Mouse (Mus musculus): Measurements from ENCODE around the gene Ppil2. TPM values are rescaled to one million over a fixed set of nuclear protein-coding genes. Genes with fewer than 3 reads are reported as not detected.

Ppil2 gene
- polyA plus RNA-seq, 1 experiment from 2014 or later = 101 TPM

- DNase-seq (ENCODE audit: low spot score) = no peak
- TF ChIP-seq CTCF (IDR thresholded peaks at IDR 0.05; ENCODE audit: low read depth) = no peak
- WGBS = 92% methylated on average over 6 of the region's 6 CpGs
- no peaks in the 10 kb centered on the region for H3K4me1 ChIP-seq (replicated peaks; ENCODE audit: insufficient read depth, low read length)
- no peak overlapping the region for H3K9ac ChIP-seq (ENCODE audit: low read depth, low read length)
- no peaks in the 10 kb centered on the region for H3K27me3 ChIP-seq (ENCODE audit: insufficient read depth, low read length)
- H3K4me3 ChIP-seq (replicated peaks; ENCODE audit: low read depth, low read length) = no peak overlapping the region
- peak overlapping the region; percentile 0; the same call in 1 of the 2 replicates for H3K27ac ChIP-seq
- ATAC-seq (replicated peaks; ENCODE audit: low FRiP score, low read depth) = peak; percentile 34; the same call in 1 of the 2 replicates
- no peak overlapping the region for H3K4me2 ChIP-seq (ENCODE audit: low read length)
- peaks cover 39% of the 10 kb centered on the region for H3K36me3 ChIP-seq (ENCODE audit: insufficient read depth, low read length)
- no peaks in the 10 kb centered on the region for H3K9me3 ChIP-seq (replicated peaks; ENCODE audit: low read length)
Observed at GRCm38 (mm10) chr16:17082121-17082792, 28.8 kb downstream of the Ppil2 start.

- no peak for DNase-seq (ENCODE audit: low spot score)
- Histone ChIP-seq H3K4me3 (replicated peaks; ENCODE audit: low read depth, low read length) (no peak overlapping the region), H3K9me3 (replicated peaks; ENCODE audit: low read length) (no peaks in the 10 kb centered on the region), H3K27me3 (ENCODE audit: insufficient read depth, low read length) (no peaks in the 10 kb centered on the region), H3K9ac (ENCODE audit: low read depth, low read length) (no peak overlapping the region), H3K4me2 (ENCODE audit: low read length) (no peak overlapping the region), H3K36me3 (ENCODE audit: insufficient read depth, low read length) (peaks cover 10% of the 10 kb centered on the region; the same call in 1 of the 2 replicates), H3K4me1 (replicated peaks; ENCODE audit: insufficient read depth, low read length) (no peaks in the 10 kb centered on the region), H3K27ac (no peak overlapping the region)
- 82% methylated on average over 7 of the region's 7 CpGs for WGBS
- no peak for TF ChIP-seq CTCF (IDR thresholded peaks at IDR 0.05; ENCODE audit: low read depth)
- ATAC-seq (replicated peaks; ENCODE audit: low FRiP score, low read depth) = no peak
Observed at GRCm38 (mm10) chr16:17078101-17078500, 33.0 kb downstream of the Ppil2 start.

DNA sequence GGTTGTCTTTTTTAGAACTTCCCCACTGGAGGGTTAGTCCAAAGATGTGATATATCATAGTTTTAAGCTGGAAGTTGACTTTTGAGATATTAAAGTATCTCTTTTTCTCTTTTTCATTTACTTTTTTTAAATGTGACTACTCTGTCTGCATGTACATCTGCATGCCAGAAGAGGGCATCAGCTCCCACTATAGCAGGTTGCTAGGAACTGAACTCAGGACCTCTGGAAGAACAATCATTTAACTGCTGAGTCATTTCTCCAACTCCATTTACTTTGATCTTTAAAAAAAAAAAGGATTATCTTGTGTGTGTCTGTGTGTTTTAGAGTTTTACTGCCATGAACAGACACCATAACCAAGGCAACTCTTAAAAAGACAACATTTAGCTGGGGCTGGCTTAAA, 34.2 kb downstream of the Ppil2 start:
- H3K9me3 ChIP-seq (replicated peaks; ENCODE audit: low read length) = no peaks in the 10 kb centered on the region
- no peaks in the 10 kb centered on the region for H3K4me1 ChIP-seq (replicated peaks; ENCODE audit: insufficient read depth, low read length)
- H3K4me2 ChIP-seq (ENCODE audit: low read length) = no peak overlapping the region
- TF ChIP-seq CTCF (IDR thresholded peaks at IDR 0.05; ENCODE audit: low read depth) = no peak
- no peaks in the 10 kb centered on the region for H3K27me3 ChIP-seq (ENCODE audit: insufficient read depth, low read length)
- DNase-seq (ENCODE audit: low spot score) (no peak), ATAC-seq (replicated peaks; ENCODE audit: low FRiP score, low read depth) (no peak)
- H3K36me3 ChIP-seq (ENCODE audit: insufficient read depth, low read length) = peaks cover 4% of the 10 kb centered on the region; the same call in 1 of the 2 replicates
- H3K27ac ChIP-seq = no peak overlapping the region
- H3K9ac ChIP-seq (ENCODE audit: low read depth, low read length) = no peak overlapping the region
- H3K4me3 ChIP-seq (replicated peaks; ENCODE audit: low read depth, low read length) = no peak overlapping the region

DNA sequence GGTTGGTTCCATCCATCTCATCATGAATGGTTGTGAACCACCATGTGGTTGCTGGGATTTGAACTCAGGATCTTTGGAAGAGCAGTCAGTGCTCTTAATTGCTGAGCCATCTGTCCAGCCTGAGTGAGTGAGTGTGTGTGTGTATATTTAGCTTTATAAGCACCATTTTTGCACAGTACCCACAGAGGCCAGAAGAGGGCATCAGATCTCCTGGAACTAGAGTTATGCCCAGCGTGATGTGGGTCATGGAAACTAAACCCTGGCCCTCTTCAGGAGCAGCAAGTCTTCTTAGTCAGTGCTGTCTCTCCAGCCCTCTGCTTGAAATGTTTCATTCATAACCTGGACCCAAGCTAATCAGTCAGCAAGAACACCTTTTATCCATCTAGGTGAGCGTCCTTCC, 34.8 kb downstream of the Ppil2 start:
- DNase-seq (ENCODE audit: low spot score) (no peak), ATAC-seq (replicated peaks; ENCODE audit: low FRiP score, low read depth) (no peak)
- H3K9ac ChIP-seq (ENCODE audit: low read depth, low read length) = no peak overlapping the region
- no peak overlapping the region for H3K27ac ChIP-seq
- no peaks in the 10 kb centered on the region for H3K4me1 ChIP-seq (replicated peaks; ENCODE audit: insufficient read depth, low read length)
- TF ChIP-seq CTCF (IDR thresholded peaks at IDR 0.05; ENCODE audit: low read depth) = peak; percentile 33; the same call in 1 of the 2 replicates
- peaks cover 4% of the 10 kb centered on the region; the same call in 1 of the 2 replicates for H3K36me3 ChIP-seq (ENCODE audit: insufficient read depth, low read length)
- H3K9me3 ChIP-seq (replicated peaks; ENCODE audit: low read length) = no peaks in the 10 kb centered on the region
- 98% methylated on average over 2 of the region's 2 CpGs for WGBS
- no peaks in the 10 kb centered on the region for H3K27me3 ChIP-seq (ENCODE audit: insufficient read depth, low read length)
- no peak overlapping the region for H3K4me2 ChIP-seq (ENCODE audit: low read length)
- H3K4me3 ChIP-seq (replicated peaks; ENCODE audit: low read depth, low read length) = no peak overlapping the region

DNA sequence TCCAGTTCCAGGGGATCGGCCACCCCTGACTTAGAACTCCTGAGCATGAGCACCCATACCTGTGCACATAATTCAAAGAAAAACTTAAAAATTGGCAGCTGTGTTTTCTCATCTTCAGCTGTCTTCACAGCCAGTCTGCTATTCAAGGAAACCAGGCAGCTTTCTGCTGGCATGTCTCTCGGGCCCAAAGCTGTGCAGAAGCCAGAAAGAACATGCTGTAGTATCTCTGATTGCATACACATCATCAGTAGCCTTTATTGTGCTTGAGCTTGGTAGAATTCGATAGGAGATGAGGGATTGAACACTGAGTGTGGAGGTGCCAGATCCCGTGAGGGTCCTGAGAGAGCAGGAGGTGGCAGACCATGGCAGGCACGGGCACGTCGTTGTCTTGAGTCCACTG, 38.1 kb downstream of the Ppil2 start:
- 85% methylated on average over 7 of the region's 7 CpGs for WGBS
- Histone ChIP-seq H3K9me3 (replicated peaks; ENCODE audit: low read length) (no peaks in the 10 kb centered on the region), H3K9ac (ENCODE audit: low read depth, low read length) (no peak overlapping the region), H3K27ac (no peak overlapping the region), H3K4me2 (ENCODE audit: low read length) (no peak overlapping the region), H3K4me1 (replicated peaks; ENCODE audit: insufficient read depth, low read length) (no peaks in the 10 kb centered on the region), H3K36me3 (ENCODE audit: insufficient read depth, low read length) (no peaks in the 10 kb centered on the region), H3K4me3 (replicated peaks; ENCODE audit: low read depth, low read length) (no peak overlapping the region), H3K27me3 (ENCODE audit: insufficient read depth, low read length) (no peaks in the 10 kb centered on the region)
- TF ChIP-seq CTCF (IDR thresholded peaks at IDR 0.05; ENCODE audit: low read depth) = no peak
- ATAC-seq (replicated peaks; ENCODE audit: low FRiP score, low read depth) (no peak), DNase-seq (ENCODE audit: low spot score) (no peak)

- Histone ChIP-seq H3K9ac (ENCODE audit: low read depth, low read length) (no peak overlapping the region), H3K4me1 (replicated peaks; ENCODE audit: insufficient read depth, low read length) (no peaks in the 10 kb centered on the region), H3K4me2 (ENCODE audit: low read length) (peak overlapping the region; percentile 89), H3K36me3 (ENCODE audit: insufficient read depth, low read length) (no peaks in the 10 kb centered on the region), H3K27ac (no peak overlapping the region), H3K4me3 (replicated peaks; ENCODE audit: low read depth, low read length) (peak overlapping the region; percentile 80), H3K27me3 (ENCODE audit: insufficient read depth, low read length) (no peaks in the 10 kb centered on the region), H3K9me3 (replicated peaks; ENCODE audit: low read length) (no peaks in the 10 kb centered on the region)
- ATAC-seq (replicated peaks; ENCODE audit: low FRiP score, low read depth) = no peak
- WGBS = 48% methylated on average over 6 of the region's 6 CpGs
- TF ChIP-seq CTCF (IDR thresholded peaks at IDR 0.05; ENCODE audit: low read depth) = no peak
- no peak for DNase-seq (ENCODE audit: low spot score)
Observed at GRCm38 (mm10) chr16:17070716-17071115, 40.3 kb downstream of the Ppil2 start.
